Mouse (Mus musculus) limb, embryonic 12.5 days (tissue): ENCODE measurements around the gene Pfdn4. TPM values are rescaled to one million over a fixed set of nuclear protein-coding genes. Genes with fewer than 3 reads are reported as not detected.

Experiments
- ATAC-seq: fragments of 200-750 bp; cut with Nextera tagmentation; 2 replicates; pipeline ENCODE4 v1.8.0; 2017; ENCODE audit warnings: low read depth, moderate TSS enrichment; ENCODE audit not compliant: insufficient number of reproducible peaks, insufficient read depth, low FRiP score, low TSS enrichment
- H3K27ac ChIP-seq: fragments of 300-500 bp; sonication (generic); 2 replicates; pipeline ENCODE4 v1.5.1; 2016; ENCODE audit warnings: mild to moderate bottlenecking, moderate library complexity
- H3K27me3 ChIP-seq: fragments of 300-500 bp; sonication (generic); 2 replicates; pipeline ENCODE4 v1.6.1; 2016; ENCODE audit warnings: mild to moderate bottlenecking, moderate library complexity
- H3K36me3 ChIP-seq: fragments of 300-500 bp; sonication (generic); 2 replicates; pipeline ENCODE4 v1.6.1; 2016; ENCODE audit warnings: mild to moderate bottlenecking, moderate library complexity
- H3K4me1 ChIP-seq: fragments of 300-500 bp; sonication (generic); replicated peaks from 2 replicates; pipeline ENCODE4 v1.6.1; 2016
- H3K4me2 ChIP-seq: fragments of 300-500 bp; sonication (generic); 2 replicates; pipeline ENCODE4 v1.6.1; 2016; ENCODE audit warnings: mild to moderate bottlenecking, moderate library complexity
- H3K4me3 ChIP-seq: fragments of 300-500 bp; sonication (generic); replicated peaks from 2 replicates; pipeline ENCODE4 v1.5.1; 2016; ENCODE audit warnings: mild to moderate bottlenecking
- H3K9ac ChIP-seq: fragments of 300-500 bp; sonication (generic); replicated peaks from 2 replicates; pipeline ENCODE4 v1.6.1; 2016; ENCODE audit warnings: mild to moderate bottlenecking, moderate library complexity
- H3K9me3 ChIP-seq: fragments of 300-500 bp; sonication (generic); 2 replicates; pipeline ENCODE4 v1.6.1; 2016; ENCODE audit warnings: mild to moderate bottlenecking, moderate library complexity
- WGBS: fragments of 180-500 bp; shearing (Covaris S2); methylation state at CpG from one replicate; pipeline ENCODE4 v1.1.7; 2016; 5-methylcytosine and 5-hydroxymethylcytosine counted together
- polyA plus RNA-seq: library from polyadenylated mRNA; unstranded; fragments of >200 nt; fragmentation: Nextera tagmentation; extraction: Ambion mirVana; gene quantifications from 2 replicates; pipeline ENCODE4 v1.2.1, GENCODE M21; 2016

Pfdn4 gene
- polyA plus RNA-seq, 1 experiment from 2014 or later = 118 TPM

GRCm38 (mm10) chr2:170550240-170550639 lies 54.0 kb downstream of the Pfdn4 start:
- 20% methylated on average over 5 of the region's 5 CpGs for WGBS
- Histone ChIP-seq H3K27me3 (no peaks in the 10 kb centered on the region), H3K4me1 (peaks cover 54% of the 10 kb centered on the region), H3K9ac (no peak overlapping the region), H3K9me3 (no peaks in the 10 kb centered on the region), H3K36me3 (no peaks in the 10 kb centered on the region), H3K4me3 (no peak overlapping the region), H3K27ac (no peak overlapping the region), H3K4me2 (no peak overlapping the region)
- ATAC-seq = no peak

- ATAC-seq = no peak
These were observed 55.9 kb downstream of the Pfdn4 start for GRCm38 (mm10) chr2:170552088-170552487.

GRCm38 (mm10) chr2:170563956-170564855 lies 68.0 kb downstream of the Pfdn4 start:
- Histone ChIP-seq H3K4me1 (0 out of 2 replicates have a peak, but pooled peaks cover 4% of the 10 kb centered on the region), H3K4me3 (no peak overlapping the region), H3K36me3 (no peaks in the 10 kb centered on the region), H3K9ac (no peak overlapping the region), H3K4me2 (no peak overlapping the region), H3K27ac (no peak overlapping the region), H3K9me3 (no peaks in the 10 kb centered on the region), H3K27me3 (0 out of 2 replicates have a peak, but pooled peaks cover 4% of the 10 kb centered on the region)
- WGBS = 70% methylated on average over 15 of the region's 15 CpGs
- 0 out of 2 replicates have a peak, but pooled peaks have one; percentile 56 for ATAC-seq

More at GRCm38 (mm10) chr2:170552088-170552487, 55.9 kb downstream of the Pfdn4 start:
- no peaks in the 10 kb centered on the region for H3K27me3 ChIP-seq
- H3K36me3 ChIP-seq = no peaks in the 10 kb centered on the region
- no peak overlapping the region for H3K27ac ChIP-seq
- 49% methylated on average over 7 of the region's 7 CpGs for WGBS
- no peak overlapping the region for H3K4me2 ChIP-seq
- H3K9me3 ChIP-seq = no peaks in the 10 kb centered on the region
- H3K9ac ChIP-seq = no peak overlapping the region
- peaks cover 42% of the 10 kb centered on the region for H3K4me1 ChIP-seq
- no peak overlapping the region for H3K4me3 ChIP-seq

GRCm38 (mm10) chr2:170564995-170565394 lies 68.8 kb downstream of the Pfdn4 start:
- H3K4me3 ChIP-seq = no peak overlapping the region
- 0 out of 2 replicates have a peak, but pooled peaks cover 4% of the 10 kb centered on the region for H3K27me3 ChIP-seq
- no peak overlapping the region for H3K27ac ChIP-seq
- ATAC-seq = no peak
- no peak overlapping the region for H3K4me2 ChIP-seq
- H3K4me1 ChIP-seq = 0 out of 2 replicates have a peak, but pooled peaks cover 4% of the 10 kb centered on the region
- H3K9me3 ChIP-seq = no peaks in the 10 kb centered on the region
- no peak overlapping the region for H3K9ac ChIP-seq
- H3K36me3 ChIP-seq = no peaks in the 10 kb centered on the region
- WGBS = 83% methylated on average over 8 of the region's 8 CpGs

Other genes starting within 250 kb of the Pfdn4 start
- 0.37 and 0.51 TPM in 2 replicates for gene Bcas1, start 68.6 kb upstream of the Pfdn4 start, polyA plus RNA-seq
- not detected in 2 replicates for gene Cyp24a1, start 717 bp downstream of the Pfdn4 start, polyA plus RNA-seq
- not detected in 2 replicates for gene 4930470P17Rik, start 105.6 kb downstream of the Pfdn4 start, polyA plus RNA-seq
- gene Dok5, start 235.4 kb downstream of the Pfdn4 start, polyA plus RNA-seq = 3.1 and 4.9 TPM in 2 replicates